In the genomic region with DNA sequence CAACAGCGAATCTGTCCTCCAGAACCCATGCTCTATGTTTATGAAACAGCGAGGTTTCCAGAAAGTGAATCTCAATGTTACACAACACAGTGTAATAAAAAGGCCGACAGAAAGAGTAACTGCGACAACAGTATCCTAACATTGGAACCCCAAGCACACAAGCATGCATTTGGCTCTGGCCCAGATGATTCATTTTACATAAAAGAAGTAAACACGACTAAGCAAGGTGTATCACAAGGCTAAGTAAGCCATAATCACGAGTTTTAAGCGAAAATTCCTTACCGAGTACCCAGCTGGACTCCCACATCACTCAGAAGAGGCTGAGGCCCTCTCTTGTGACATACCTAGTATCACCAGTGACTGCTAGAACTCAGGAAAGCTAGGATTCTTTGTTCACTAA, we compare ENCODE assay signal across 8 mouse cellular contexts. TPM values are rescaled to one million over a fixed set of nuclear protein-coding genes. Genes with fewer than 3 reads are reported as not detected.
DNase-seq lines count a peak whose midpoint lies in the region; ATAC-seq and TF ChIP-seq lines count a peak whose summit lies in the region.

No protein-coding gene starts in this region.

- peaks cover 28% of the 10 kb centered on the region for H3K4me1 ChIP-seq in liver, adult 2 months (ENCODE audit: control insufficient read depth, insufficient read depth, low read length)
- H3K4me1 ChIP-seq in heart, postnatal 0 days (ENCODE audit: control insufficient read depth, insufficient read depth) = peaks cover 37% of the 10 kb centered on the region
- H3K4me1 ChIP-seq in liver, embryonic 13.5 days (replicated peaks) = peaks cover 63% of the 10 kb centered on the region
- H3K4me1 ChIP-seq in small intestine, adult 2 months (ENCODE audit: control insufficient read depth, insufficient read depth, insufficient read length, low read length) = peaks cover 12% of the 10 kb centered on the region; the same call in 1 of the 2 replicates

- H3K4me3 ChIP-seq in liver, adult 2 months (ENCODE audit: insufficient read depth, low read depth, low read length) = peak overlapping the region; percentile 58
- H3K4me3 ChIP-seq in heart, postnatal 0 days (ENCODE audit: low read depth, low read length) = peak overlapping the region; percentile 96
- peak overlapping the region; percentile 97 for H3K4me3 ChIP-seq in liver, embryonic 13.5 days (replicated peaks)
- H3K4me3 ChIP-seq in small intestine, adult 2 months (ENCODE audit: low read depth, low read length) = no peak overlapping the region

- H3K36me3 ChIP-seq in liver, adult 2 months (ENCODE audit: control insufficient read depth, insufficient read depth, low read length) = no peaks in the 10 kb centered on the region
- H3K36me3 ChIP-seq in heart, postnatal 0 days (replicated peaks; ENCODE audit: control insufficient read depth, insufficient read depth, low read length) = no peaks in the 10 kb centered on the region
- H3K36me3 ChIP-seq in liver, embryonic 13.5 days = no peaks in the 10 kb centered on the region
- H3K36me3 ChIP-seq in small intestine, adult 2 months (ENCODE audit: control insufficient read depth, insufficient read depth, low read length) = no peaks in the 10 kb centered on the region

- peak overlapping the region; percentile 58 for H3K9ac ChIP-seq in liver, adult 2 months (ENCODE audit: low read depth, low read length)
- peak overlapping the region; percentile 62 for H3K9ac ChIP-seq in heart, postnatal 0 days (replicated peaks; ENCODE audit: low read depth, low read length)
- peak overlapping the region; percentile 68 for H3K9ac ChIP-seq in liver, embryonic 13.5 days

- H3K4me2 ChIP-seq in heart, postnatal 0 days (ENCODE audit: low read depth, low read length) = peak overlapping the region; percentile 83
- peak overlapping the region; percentile 93 for H3K4me2 ChIP-seq in liver, embryonic 13.5 days

- TF ChIP-seq EP300 in heart, postnatal 0 days (IDR thresholded peaks at IDR 0.05; ENCODE audit: low read depth) = no peak

- 3% methylated on average over 8 of the region's 8 CpGs for WGBS in liver, adult 2 months
- WGBS in heart, postnatal 0 days = 15% methylated on average over 8 of the region's 8 CpGs
- 29% methylated on average over 8 of the region's 8 CpGs for WGBS in liver, embryonic 13.5 days (ENCODE audit: insufficient replicate concordance)
- WGBS in small intestine, adult 2 months = 2% methylated on average over 8 of the region's 8 CpGs

- H3K27ac ChIP-seq in liver, adult 2 months (replicated peaks; ENCODE audit: insufficient read depth, low read depth, low read length) = peak overlapping the region; percentile 45
- H3K27ac ChIP-seq in heart, postnatal 0 days (ENCODE audit: low read depth) = peak overlapping the region; percentile 39
- peak overlapping the region; percentile 55; the same call in 1 of the 2 replicates for H3K27ac ChIP-seq in liver, embryonic 13.5 days
- H3K27ac ChIP-seq in small intestine, adult 2 months (ENCODE audit: insufficient read depth, low read depth, low read length) = peak overlapping the region; percentile 54

- ATAC-seq in heart, postnatal 0 days (ENCODE audit: insufficient read depth, low read depth) = no peak
- no peak for ATAC-seq in liver, embryonic 13.5 days (ENCODE audit: low read depth)

- H3K9me3 ChIP-seq in heart, postnatal 0 days (replicated peaks; ENCODE audit: control insufficient read depth, low read length) = no peaks in the 10 kb centered on the region
- no peaks in the 10 kb centered on the region for H3K9me3 ChIP-seq in liver, embryonic 13.5 days (replicated peaks)

- no peaks in the 10 kb centered on the region for H3K27me3 ChIP-seq in liver, adult 2 months (ENCODE audit: control insufficient read depth, insufficient read depth, low read length)
- H3K27me3 ChIP-seq in heart, postnatal 0 days (ENCODE audit: control insufficient read depth, insufficient read depth, low read length) = no peaks in the 10 kb centered on the region
- no peaks in the 10 kb centered on the region for H3K27me3 ChIP-seq in liver, embryonic 13.5 days
- no peaks in the 10 kb centered on the region for H3K27me3 ChIP-seq in small intestine, adult 2 months (ENCODE audit: control insufficient read depth, insufficient read depth, low read length)

- peaks cover 40% of the 10 kb centered on the region for H3K79me2 ChIP-seq in liver, adult 2 months (ENCODE audit: control insufficient read depth, insufficient read depth, low read length)

- no peak for TF ChIP-seq POLR2A in liver, adult 2 months (IDR thresholded peaks at IDR 0.05; ENCODE audit: extremely low read depth, insufficient read depth, low read length)
- TF ChIP-seq POLR2A in small intestine, adult 2 months (IDR thresholded peaks at IDR 0.05; ENCODE audit: low read depth, low read length) = no peak

- peak; percentile 77 for DNase-seq in liver, adult 2 months (ENCODE audit: extremely low read depth, low read depth, low spot score)
- no peak for DNase-seq in liver
- peak; percentile 9 for DNase-seq in c-Kit-negative CD71-positive TER-119-positive erythroid progenitor cells, embryonic 14.5 days (ENCODE audit: low read depth, low spot score)
- DNase-seq in heart, postnatal 0 days (ENCODE audit: low spot score) = peak; percentile 20
- no peak for DNase-seq in liver, embryonic 13.5 days
- DNase-seq in left cerebral cortex, adult 8-10 months (ENCODE audit: low spot score in 2 of 2) = no peak
- DNase-seq in ovary, postnatal 14 days (ENCODE audit: low spot score) = no peak

- no peak for TF ChIP-seq CTCF in liver, adult 2 months (IDR thresholded peaks at IDR 0.05; ENCODE audit: low read depth, low read length)
- no peak for TF ChIP-seq CTCF in heart, postnatal 0 days (IDR thresholded peaks at IDR 0.05; ENCODE audit: low read depth)
- TF ChIP-seq CTCF in small intestine, adult 2 months (IDR thresholded peaks at IDR 0.05; ENCODE audit: extremely low read depth, insufficient read length, insufficient replicate concordance, low read depth, low read length) = no peak

RNA-seq across cellular contexts. Expression of a gene that starts 2.5 kb away (rescaled TPM):
- total RNA-seq in liver, adult 2 months (2014; rRNA removed) = 27.8 and 32.8 TPM in 2 replicates
- 10.6 and 17.8 TPM in 2 replicates for polyA plus RNA-seq in liver, adult 2 months (2012; rRNA removed)
- total RNA-seq in heart, postnatal 0 days (2014; rRNA removed; ENCODE audit: low replicate concordance) = 42.5 and 54.6 TPM in 2 replicates
- polyA plus RNA-seq in heart, postnatal 0 days (2015; fragmentation: Nextera tagmentation; extraction: Ambion mirVana) = 6.7 and 6.9 TPM in 2 replicates
- polyA plus RNA-seq in liver, embryonic 13.5 days (2015; fragmentation: Nextera tagmentation; extraction: Ambion mirVana) = 2.4 and 3.4 TPM in 2 replicates
- polyA plus RNA-seq in small intestine, adult 2 months (2012; rRNA removed) = 8.7 and 13.7 TPM in 2 replicates
- 100 to 1,000 TPM in 2 of 4 experiments, 10 to 100 TPM in 2; 89.3 to 109 (median 100) TPM for total RNA-seq in left cerebral cortex, adult 8-10 months (2022)

Comparison
In these comparisons a context has a peak if more than half of its experiments do, and no peak if none do; other contexts are left out.
1. DNase-seq: peak in liver, adult 2 months (single experiment), c-Kit-negative CD71-positive TER-119-positive erythroid progenitor cells, embryonic 14.5 days (single experiment) and heart, postnatal 0 days (single experiment); none in liver (single experiment), liver, embryonic 13.5 days (single experiment), left cerebral cortex, adult 8-10 months (0 of 2) and ovary, postnatal 14 days (single experiment).
2. Peak in every context shown above with its lines, with median percentiles within 50 percentile points of each other: H3K27ac ChIP-seq and H3K9ac ChIP-seq.